Mouse (Mus musculus): Measurements from ENCODE around the gene Sapcd2.

DNA sequence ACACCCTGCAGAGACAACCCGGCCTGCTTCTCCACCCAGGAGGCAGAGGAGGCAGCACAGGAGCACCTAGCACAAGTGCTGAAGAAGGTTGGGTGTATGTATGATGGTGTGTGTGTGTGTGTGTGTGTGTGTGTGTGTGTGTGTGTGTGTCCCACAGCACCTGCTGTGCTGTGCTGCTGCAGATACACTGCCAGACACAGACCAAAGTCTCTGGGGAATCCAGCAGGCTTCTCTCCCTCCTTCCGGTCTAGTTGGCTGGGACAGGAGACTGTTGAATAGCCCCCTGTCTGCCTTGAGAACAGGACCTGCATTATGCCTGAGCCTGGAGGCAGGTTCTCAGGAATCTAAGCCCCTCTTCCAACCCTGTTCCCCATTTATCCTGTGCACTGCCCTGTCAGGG is 1.3 kb downstream of the Sapcd2 start:
- TF ChIP-seq CTCF (conservative IDR thresholded peaks at IDR 0.05; ENCODE audit: insufficient read depth, insufficient read length, low read depth, low read length) (no peak), POLR2A (IDR thresholded peaks at IDR 0.05; ENCODE audit: low read depth, low read length) (no peak)

Measured in kidney, adult 2 months (tissue).